Mouse (Mus musculus): ENCODE data around the gene Dnajc5. TPM values are rescaled to one million over a fixed set of nuclear protein-coding genes. Genes with fewer than 3 reads are reported as not detected.

Gene Dnajc5
- total RNA-seq, 2 experiments from 2014 or later, result 42.2 to 47.7 TPM

DNA sequence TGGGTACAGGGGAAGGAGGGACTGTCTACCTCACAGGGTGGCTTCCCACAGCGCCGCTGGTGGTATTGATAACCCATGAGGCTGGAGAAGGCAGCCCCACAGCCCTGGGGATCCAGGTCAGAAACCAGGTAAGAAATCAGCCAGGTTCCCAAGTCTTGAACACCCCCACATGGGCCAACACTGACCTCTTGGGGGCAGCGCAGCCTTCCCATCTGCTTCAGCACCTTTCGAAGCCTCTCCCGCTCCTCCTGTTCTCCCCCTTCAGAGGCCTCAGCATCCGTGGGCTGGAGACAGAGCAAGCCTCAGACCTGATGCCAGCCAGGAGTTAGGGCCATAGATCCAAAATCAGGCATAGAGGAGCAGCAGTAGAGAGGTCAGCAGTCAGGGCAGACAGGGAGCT, 67.5 kb downstream of the Dnajc5 start:
- no peak for DNase-seq (ENCODE audit: low spot score)

DNA sequence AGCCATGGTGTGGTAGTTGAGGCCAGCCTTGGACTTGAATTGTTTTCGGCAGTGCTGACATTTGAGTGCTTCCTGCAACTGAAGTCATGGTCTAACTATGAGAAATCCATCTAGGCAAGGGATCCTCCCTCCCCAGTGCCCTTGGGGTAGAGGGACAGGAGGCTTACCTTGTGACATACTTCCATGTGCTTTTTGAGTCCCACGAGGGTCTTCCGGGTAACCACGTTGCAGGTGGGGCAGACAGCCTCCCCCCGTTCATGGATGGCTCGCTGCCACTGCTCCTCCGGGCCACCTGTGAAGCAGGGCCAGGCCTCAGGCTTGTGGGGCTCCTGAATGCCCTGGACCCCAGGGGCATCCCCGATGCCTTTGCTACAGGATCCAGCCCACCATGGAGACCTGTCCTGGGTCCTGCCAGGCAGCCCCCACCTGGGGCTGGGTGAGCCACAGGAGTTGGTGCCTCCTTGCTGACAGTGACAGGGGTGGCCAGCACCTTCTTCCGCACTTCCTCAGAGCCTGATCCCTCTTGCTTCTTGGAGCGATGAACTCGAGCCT, 68.0 kb downstream of the Dnajc5 start:
- no peak for DNase-seq (ENCODE audit: low spot score)

DNA sequence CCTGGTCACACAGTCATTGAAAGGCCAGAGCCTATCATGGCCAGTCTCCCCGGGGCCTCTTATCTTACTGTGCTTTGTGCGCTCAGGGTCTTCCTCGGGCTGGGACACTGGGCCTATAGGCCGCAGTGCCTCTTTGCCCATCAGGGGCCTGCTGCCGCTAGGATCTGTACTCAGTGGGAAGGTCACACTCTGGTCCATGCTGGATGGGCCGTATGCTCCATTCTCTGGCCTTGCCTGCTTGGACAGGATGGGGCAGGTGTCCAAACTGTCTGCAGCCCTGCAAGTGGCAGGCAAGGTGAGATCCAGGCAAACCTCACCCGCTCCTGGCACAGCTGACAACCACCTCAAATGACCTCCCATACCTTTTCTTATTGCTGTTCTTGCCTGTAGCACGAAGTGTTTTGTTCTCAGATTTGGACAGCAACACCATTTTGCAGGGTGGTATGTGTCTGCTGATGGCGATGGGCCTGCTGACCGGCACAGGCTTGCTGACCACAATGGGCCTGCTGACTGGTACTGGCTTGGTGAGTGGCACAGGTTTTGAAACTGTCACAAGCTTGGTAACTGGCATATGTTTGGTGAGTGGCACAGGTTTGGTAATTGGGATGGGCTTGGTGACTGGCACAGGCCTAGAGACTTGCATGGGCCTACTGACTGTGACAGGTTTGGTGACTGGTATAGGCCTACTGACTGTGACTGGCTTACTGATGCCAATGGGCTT, 68.9 kb downstream of the Dnajc5 start:
- DNase-seq (ENCODE audit: low spot score), result no peak

DNA sequence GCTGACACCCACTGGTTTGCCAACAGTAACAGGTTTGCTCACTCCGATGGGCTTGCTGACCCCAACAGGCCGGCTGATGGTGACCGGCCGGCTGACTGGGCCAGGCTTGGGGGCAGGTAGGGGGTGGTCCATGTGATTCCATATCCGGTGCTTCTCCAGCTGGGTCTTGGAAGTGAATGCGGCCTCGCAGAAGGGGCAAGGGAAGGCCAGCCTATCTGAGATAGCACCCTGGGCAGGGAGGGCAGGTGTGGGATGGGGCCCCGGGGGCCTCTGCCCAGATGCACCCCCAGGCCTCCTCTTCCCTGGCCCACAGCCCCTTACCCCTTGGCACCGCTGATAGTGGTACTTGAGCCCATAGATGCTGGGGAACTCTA, 69.4 kb downstream of the Dnajc5 start:
- DNase-seq (ENCODE audit: low spot score), result no peak

DNA sequence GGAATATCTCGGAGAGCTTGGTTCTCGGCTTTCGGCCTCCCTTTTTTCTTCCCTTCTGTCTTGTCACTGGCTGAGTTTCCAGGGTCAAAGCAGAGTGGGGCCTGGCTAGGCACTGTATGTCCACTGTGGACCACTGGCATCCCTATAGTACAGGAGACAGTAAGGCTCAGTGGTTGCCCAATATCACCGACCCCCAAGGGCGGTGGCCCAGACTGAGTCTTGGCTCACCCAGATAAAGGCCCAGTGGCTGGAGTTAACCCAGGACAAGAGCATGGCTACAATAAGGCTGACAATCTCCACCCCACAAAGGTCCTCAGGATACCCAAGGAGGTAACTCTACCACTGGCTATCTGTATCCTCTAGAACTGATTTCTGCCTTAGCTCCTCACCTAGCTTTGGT, 70.2 kb downstream of the Dnajc5 start:
- no peak for DNase-seq (ENCODE audit: low spot score)

DNA sequence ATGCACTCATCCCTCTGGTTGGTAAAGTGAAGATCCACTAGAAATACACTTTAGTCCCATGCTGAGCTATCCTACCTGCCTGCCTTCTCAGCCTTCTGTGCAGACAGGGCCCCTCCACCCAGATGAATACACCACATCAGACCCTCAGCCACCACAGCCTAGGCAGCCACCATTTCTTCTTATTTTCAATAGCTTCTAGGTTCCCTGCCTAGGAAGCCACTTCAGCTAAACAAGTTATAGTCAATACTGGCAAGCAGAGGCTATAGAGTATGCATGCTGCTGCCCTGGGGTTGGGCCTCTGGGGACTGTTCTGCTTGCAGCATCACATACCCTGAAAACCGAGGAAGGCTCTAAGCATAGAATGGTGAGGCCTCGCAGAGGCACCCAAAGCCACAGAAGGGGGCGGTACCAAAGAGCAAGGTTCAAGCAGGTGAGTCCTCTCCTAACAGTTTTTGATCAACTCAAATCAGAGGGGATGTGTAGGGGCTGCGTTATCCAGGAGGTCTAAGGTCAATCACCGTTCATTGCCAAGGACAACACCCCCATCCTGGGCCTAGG, 71.3 kb downstream of the Dnajc5 start, which contains the start of gene Prpf6:
TSS of gene Prpf6 (plus strand) at position 341 of the 558 bp plus-strand sequence.
- DNase-seq (ENCODE audit: low spot score), result no peak

DNA sequence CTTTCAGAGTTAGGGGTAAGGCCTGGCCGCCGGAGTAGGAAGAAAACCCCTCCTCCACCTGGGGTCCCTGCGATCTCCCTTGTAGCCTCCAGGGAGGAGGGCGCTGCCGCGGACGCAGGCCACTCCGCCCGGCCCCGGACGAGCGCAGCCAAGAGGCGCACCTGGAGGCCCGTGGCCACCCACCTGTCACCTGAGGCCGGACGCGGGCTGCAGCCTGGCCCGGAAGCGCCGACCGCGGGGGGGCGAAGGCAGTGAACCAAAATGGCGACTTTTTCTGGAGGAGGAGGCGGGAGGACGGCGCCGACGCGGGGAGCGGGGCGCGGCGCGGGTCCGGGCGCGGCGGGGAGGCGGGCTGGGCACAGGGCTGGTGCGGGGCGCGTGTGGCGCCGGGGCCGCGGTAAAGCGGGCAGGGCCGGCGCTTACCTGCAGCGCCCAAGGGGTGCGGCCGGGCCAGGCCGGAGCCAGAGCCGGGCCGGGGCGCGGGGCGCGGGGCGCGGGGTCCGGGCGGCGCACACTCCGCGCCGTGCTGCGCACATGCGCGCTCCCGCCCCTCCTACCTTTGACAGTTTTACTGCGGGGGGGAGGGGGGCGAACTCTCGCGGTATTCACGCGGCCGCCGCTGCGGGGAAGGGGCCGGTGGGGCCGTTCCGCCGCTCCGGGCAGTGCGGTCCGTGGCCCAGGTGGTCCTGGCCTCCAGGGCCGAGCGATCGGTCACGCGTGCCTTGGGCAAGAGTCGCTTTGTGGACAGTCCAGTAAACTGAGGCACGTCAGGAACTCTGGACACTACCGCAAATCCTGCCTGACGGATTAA, 72.2 kb downstream of the Dnajc5 start, which contains the start of gene Zfp512b:
TSS of gene Zfp512b (minus strand) at position 573 of the 811 bp plus-strand sequence.
- peak; percentile 56 for DNase-seq (ENCODE audit: low spot score)

DNA sequence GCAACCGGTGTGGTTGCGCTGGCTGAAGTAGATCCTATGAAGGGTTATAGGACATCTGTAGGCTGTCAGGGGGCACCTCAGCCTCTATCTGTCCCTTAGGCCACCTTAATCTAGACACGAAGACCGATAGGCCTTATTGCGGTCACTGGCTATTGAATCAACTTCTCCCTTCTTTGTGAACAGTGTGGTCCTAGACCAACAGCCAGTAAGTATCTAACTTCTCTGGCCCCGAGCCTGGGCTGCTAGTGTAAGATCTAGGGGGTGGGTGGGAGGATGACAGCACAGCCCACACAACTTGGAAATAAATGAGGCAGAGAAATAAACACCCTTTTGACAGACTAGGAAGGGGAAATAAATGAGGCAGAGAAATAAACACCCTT, 72.7 kb downstream of the Dnajc5 start:
- DNase-seq (ENCODE audit: low spot score), result no peak

DNA sequence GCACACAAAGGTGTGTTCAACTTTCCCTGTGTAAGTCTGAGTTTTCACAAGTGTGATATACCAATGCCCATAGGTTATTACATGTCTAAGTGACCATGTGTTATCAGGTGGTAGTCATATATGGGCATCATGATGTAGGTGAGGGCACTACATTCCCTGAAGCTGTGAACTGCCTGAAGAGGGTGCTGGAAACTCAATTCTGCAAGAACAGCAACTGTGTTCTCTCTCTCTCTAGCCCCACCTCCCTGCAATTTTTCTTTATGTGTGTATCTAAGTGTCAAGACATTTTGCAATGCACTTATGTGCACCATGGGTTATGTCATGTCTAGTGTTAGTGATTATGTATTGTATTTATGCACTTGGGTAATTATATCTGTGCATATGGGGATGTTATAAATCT, 73.7 kb downstream of the Dnajc5 start:
- no peak for DNase-seq (ENCODE audit: low spot score)

DNA sequence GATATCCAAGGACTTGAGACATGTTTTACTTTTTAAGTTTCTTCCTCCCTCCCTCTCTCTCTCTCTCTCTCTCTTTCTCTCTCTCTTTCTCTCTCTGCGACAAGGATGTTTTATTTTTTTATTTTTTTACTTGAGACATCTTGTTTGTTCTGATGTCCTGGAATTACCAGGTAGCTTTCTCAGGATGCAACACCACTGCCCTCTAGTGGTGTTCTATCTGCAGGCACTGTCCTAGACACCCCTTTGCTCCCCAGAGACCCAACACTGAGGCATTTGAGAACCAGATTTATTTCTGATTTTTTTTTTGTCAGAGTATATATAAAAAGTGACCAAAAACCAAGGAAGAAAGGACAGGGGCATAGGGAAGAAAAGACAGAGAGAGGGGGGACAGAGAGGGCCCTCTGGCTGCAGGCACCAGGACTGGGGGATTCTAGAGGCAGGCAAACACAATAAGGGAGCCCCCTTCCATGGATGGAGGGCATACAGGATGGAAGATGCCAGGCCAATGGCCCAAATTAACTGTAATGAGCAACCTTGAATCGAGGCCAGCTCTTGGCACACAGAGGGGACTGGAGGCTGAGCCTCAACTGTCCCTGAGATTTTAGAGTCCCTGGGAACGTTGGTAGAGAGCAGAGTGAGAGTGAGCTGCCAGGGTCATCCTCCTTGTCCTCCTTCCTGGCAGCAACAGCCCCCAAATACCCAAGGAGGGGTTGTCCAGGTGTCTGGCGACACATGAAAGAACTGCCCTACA, 74.8 kb downstream of the Dnajc5 start:
- DNase-seq (ENCODE audit: low spot score), result peak; percentile 56

DNA sequence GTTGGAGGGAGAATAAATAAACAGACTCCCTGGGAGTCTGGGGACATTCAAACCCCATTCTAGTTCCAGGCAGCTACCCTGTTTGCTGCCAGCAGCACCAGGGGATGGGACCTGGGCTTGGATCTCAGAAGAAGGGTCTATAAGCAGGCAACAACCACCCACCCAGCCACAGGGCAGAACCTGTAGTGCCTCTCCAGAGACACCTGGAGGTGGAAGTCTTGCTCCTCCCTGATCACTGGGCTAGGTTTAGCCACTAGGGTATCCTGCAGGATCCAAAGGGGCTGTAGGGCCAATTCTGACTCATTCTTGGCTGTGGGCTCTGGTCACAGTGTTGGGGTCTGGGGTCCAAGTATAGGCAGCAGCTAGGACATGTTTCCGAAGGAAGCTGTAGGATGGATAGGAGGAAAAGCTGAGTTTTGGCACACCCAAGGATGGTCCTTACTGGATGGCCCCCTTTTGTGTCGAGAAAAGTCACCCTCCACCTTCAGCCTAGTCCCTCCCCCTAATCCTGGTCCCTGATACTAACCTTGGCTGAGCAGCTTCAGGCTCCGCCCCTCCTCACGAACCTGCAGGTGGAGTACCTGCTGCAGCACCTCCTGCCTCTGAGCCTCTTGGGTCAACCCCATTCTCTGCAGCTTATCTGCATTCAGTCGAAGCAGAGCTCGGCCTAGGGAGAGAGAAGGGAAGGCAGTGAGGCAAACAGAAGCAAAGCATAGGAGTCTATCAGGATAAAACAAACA, 76.1 kb downstream of the Dnajc5 start:
- no peak for DNase-seq (ENCODE audit: low spot score)

DNA sequence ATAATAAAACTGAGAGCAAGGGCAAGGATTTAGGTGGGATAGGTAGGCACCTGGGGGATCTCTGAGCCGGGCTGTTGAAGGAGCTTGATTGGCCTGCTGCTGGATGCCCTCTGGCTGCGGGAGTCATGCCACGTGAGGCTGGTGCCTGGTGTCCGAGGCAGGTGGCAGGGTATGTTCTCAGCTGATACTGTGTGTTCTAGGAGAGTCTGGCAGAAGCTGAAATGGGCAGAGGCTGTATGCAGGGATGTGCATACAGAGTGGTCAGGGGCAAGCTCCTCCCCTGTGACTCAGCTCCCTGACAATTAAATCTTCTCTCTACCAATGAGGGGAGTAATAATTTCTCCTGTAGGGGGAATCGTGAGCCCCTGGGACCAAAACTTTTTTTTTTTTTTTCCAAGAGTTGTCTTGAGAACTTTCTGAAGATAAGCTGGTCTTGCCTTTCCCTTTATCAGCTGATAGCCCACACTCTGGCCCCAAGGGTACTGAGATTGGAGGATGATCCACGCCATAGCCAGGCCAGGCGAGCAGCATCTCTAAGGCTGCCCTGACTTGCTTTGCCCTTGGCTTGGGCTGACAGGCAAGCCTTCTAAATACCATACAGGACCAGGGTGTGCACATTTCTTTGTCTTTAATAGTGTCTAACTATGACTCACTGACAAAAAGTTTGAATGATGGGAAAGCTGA, 77.2 kb downstream of the Dnajc5 start:
- peak; percentile 43 for DNase-seq (ENCODE audit: low spot score)

DNA sequence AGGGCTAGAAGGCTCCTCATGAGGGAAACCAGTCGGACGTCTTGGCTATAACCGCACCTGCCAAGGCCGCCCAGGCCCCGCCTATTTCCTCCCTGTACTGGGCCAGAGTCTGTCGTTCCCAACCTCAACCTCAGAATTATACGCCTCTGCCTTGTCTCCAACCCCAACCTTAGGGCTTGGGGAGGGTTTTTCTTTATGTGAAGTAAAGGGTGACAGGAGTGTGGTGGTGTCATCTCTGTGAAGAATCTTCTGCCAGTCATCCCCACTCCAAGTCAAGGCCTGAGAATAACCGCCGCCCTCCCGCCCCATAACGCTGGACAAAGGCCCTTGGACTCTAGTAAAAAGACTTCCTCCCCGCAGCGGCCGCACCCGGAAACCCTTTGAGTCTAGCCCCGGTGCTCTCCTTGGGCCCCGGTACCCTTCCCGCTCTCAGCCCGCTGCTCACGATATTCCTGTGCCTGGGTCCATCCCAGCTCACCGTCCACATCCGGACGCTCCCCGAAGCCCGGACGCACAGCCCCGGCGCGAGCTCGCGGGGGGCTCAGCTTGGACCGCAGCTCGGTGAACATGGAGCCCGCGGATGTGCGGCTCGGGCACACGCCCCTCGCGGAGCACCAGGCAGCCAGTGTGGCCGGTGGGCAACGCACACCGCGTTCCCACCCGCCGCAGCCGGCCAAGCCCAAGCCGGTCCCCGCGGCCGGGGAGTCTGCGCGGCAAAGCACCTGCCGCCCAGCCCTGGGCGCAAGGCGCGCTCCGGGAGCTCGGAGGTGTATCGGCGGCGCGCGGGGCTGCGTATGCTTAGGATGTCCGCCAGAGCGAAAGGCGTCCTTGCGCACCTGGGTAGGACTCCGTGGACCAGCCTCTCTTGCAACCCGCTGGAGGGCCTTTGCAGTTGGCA, 78.4 kb downstream of the Dnajc5 start, which contains the start of gene Samd10:
TSS of gene Samd10 (minus strand) at position 759 of the 898 bp plus-strand sequence.
- DNase-seq (ENCODE audit: low spot score), result peak; percentile 40

DNA sequence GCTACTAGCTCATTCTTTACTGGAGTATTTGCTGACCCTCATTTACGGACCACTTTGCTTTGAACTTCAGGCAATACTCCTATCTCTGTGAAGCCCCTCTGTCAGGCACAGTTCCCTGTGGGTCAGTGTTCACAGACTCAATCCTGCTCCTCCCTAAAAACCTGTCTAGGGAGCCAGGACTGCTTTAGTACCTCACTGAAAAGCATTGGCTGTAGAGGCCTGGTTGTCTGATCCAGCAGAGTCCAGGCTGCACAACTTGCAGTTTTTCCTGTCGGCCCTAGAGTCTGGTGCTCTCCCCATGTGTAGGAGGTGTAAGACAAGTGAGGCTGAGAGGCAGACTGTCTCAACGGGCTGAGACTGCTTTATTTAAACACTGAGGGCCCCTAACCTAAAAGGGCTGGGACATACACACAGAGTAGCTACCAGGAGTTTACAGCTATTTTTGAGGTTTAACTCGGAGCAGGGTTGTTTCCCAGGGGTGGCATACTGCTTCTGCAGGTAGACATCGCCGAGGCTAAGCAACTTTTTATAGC, 80.0 kb downstream of the Dnajc5 start:
- no peak for DNase-seq (ENCODE audit: low spot score)

DNA sequence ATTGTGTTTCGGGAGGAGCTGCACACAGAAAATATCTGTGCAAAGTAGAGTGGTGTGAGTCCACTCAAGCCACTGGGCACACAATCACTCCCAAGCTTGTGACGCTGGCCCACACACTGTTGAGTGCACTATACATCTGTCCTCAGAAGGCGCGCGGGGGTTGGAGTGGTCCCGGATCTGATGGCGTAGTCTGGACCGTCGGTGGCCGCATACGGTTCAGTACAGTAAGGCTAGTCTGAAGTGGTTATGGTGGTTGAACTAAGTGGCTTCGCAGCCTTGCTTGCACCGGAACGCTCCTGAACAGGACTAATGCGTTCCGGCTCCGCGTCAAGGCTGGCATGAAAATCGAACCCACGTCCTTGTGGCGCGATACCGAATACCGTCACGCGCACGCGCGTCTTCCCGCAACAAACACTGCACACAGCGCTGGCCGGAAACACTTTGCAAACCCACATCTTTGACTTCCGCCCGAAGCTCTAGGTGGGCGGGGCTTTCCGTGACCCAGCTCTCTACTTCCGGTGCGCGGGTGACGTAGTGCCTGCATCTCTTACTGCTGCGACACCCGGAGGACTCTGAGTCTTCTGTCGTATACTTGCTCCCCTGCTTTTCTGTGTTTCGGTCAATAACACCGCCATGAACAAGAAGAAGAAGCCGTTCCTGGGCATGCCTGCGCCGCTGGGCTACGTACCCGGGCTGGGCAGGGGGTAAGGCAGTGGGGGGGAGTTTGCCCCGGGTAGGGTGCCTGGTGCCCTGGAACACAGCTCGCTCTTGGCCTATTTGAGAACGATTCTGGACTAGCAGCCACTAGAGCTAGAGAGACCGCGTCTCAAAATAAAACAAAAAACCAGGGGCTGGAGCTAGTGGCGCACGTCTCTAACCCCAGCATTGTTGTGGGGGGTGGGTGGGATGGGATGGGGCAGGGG, 80.8 kb downstream of the Dnajc5 start:
- DNase-seq (ENCODE audit: low spot score), result peak; percentile 97

DNA sequence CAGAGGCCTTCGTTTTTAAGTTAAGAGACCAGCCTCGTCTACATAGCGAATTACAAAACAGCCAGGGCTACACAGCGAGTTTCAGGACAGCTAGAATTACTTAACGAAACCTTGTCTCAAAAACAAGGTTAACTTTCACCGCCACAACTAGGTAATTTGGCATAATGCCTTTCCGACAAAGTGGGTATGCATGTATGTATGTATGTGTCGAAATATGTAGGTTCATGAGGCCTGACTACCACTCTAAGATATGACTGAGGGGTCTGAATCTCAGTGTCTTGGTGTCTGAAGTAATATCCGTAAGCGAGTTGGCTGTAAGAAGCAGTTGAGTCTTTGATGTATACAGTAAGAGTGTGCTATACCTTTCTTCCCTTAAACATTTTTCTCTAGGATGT, 81.5 kb downstream of the Dnajc5 start:
- no peak for DNase-seq (ENCODE audit: low spot score)

DNA sequence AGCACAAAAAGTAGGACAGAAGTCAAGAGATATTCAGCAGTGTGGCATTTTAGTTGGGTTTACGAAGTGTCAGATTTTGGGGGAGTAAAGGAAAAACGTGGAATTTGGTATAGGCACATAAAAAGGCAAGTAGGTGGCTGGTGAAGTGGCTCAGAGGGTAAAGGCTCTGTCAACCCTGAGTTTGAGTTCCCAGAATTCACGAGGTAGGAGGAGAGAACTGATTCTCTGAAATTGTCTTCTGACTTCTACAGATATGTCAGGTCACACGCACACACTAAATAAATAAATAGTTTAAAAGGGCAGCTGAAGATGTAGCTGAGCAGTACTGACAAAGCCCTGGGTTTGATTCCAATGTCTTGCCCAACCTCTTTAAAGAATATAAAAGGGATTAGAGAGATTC, 82.1 kb downstream of the Dnajc5 start:
- no peak for DNase-seq (ENCODE audit: low spot score)

All from gastrocnemius, adult 18-20 months (tissue).